Mouse (Mus musculus): ENCODE results near the gene Mycbpap. TPM values are rescaled to one million over a fixed set of nuclear protein-coding genes. Genes with fewer than 3 reads are reported as not detected.
A peak's percentile ranks its signal among the peaks of the same experiment; 100 is the strongest.

Mycbpap gene
- total RNA-seq, 2 experiments from 2014 or later: 1.4 to 1.6 TPM

DNA sequence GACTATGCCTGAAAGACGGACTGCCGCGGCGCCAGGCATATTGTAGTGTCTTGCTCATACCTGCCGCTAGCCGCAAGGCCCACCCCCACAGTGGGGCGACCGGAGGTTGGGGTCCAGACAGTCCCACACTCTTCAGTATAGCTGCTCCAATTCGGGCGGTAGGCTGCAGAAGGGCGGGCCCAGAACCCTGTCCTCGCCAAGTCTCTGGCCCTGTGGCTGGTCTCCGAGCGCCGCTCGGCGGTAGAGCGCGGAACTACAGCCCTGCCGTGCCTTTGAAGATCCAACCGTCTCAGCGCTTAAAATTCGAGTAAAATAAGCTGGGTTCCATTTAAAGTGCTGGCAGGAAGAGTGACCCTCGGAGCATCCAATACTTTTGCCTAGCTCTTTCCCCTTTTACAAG is 35.5 kb downstream of the Mycbpap start, which contains the start of gene Spata20:
Gene Spata20 (minus strand): TSS at position 179 of the 400 bp plus-strand sequence.
- DNase-seq (ENCODE audit: extremely low spot score in 1 of 2, low spot score in 2 of 2): peak; percentile 86 to 87
- intact Hi-C loops (cut with DNase I): loop anchor here (5.0 kb wide), 4 partner anchors 64 to 354 kb away; no protein-coding TSS in a partner anchor

DNA sequence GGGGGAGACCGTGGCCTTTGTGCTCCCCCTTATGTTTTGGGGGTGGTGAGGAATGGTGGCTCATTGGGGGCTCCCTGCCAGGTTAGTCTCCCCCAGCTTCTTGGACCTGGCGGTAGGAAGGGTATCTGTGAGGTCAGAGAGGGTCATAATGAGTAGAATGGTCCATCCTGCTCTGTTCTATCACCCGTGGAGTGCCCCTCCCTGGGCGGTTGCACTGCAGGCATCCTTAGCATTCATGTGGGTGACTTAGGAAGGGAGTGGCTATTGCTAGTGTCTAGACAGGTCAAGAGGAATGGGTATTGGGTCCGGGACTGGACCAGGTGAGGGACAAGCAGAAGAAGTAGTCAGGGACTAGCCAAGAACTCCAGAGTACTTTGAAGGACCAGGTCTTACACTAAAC is 36.3 kb downstream of the Mycbpap start:
- DNase-seq (ENCODE audit: extremely low spot score in 1 of 2, low spot score in 2 of 2): no peak
- intact Hi-C loops (cut with DNase I): loop anchor here (5.0 kb wide), 4 partner anchors 63 to 353 kb away; no protein-coding TSS in a partner anchor

DNA sequence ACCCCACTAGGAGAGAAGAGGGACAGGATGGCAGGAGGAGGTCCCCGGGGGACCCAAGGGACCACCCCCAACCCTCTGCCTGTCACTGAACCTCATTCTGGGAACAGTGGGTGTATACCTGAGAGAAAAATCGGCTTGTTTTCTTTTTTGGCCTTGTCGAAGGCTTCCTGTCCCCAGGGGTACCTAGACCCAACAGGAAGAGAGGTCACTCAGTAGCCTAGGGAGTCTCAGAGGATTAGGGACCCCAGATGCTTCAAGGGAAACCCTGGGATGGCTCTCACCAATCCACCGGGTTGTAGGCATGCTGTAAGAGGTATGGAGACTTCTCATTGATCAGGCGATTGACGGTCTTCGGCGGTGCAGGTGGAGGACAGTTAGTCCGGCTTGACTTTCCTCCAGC is 36.9 kb downstream of the Mycbpap start:
- DNase-seq (ENCODE audit: extremely low spot score in 1 of 2, low spot score in 2 of 2): no peak
- intact Hi-C loops (cut with DNase I): loop anchor here (5.0 kb wide), 4 partner anchors 62 to 352 kb away; no protein-coding TSS in a partner anchor

DNA sequence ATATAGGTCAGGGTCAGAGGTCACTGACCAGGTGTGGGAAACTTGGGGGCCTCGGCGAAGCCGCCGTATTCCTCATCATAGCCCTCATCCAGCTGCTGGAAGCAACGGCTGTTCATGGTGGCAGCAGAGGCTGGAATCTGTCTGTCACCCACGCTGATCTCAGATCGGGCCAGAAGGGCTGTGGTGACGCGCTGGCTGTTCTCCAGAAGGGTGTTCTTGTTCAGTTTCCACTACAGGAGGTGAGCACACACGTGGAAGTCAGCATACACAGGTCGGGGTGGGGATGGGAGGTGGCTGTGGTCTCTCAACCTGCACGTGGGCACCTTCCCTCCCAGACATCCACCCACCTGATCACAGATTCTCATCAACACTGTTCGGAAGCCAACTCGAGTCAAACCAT is 37.6 kb downstream of the Mycbpap start:
- DNase-seq (ENCODE audit: extremely low spot score in 1 of 2, low spot score in 2 of 2): no peak
- intact Hi-C loops (cut with DNase I): no loop called here

DNA sequence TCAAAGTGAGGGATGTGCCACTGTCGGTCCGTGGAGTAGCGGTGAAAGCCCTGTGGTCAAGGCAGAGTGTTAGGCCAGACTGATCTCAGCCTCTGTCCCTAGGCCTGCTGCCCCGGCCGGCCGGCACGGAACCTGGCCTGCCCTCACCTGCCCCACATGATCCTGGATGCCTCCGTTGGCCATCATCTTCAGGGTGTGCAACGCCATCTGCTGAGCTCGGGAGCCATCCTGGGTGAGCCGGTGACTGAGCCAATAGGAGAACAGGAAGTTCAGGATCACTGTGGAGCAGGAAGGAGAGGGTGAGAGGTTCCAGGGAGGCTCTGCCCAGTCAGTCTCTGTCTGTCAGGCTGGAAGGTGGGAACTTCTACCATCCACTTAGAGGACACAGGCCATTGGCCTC is 38.1 kb downstream of the Mycbpap start:
- DNase-seq (ENCODE audit: extremely low spot score in 1 of 2, low spot score in 2 of 2): no peak
- intact Hi-C loops (cut with DNase I): no loop called here

DNA sequence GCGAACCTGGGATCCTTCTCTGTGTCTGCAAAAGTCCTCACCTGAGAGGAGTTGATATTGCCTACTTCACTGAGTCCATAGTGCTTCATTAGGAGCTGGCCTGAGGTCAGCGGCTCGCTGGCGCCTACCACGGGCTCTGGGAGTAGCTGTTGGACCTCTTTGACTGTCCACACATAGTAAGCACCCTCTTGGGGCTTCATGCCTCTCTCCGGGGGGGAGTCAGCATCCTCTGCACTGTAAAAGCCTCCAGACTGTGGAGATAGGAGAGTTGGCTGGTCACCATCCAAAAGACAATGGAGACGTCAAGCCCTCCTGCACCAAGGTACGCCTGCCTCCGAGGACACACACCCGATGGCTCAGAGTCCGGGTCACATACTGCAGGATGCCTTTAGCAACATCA is 38.8 kb downstream of the Mycbpap start:
- DNase-seq (ENCODE audit: extremely low spot score in 1 of 2, low spot score in 2 of 2): no peak
- intact Hi-C loops (cut with DNase I): no loop called here

DNA sequence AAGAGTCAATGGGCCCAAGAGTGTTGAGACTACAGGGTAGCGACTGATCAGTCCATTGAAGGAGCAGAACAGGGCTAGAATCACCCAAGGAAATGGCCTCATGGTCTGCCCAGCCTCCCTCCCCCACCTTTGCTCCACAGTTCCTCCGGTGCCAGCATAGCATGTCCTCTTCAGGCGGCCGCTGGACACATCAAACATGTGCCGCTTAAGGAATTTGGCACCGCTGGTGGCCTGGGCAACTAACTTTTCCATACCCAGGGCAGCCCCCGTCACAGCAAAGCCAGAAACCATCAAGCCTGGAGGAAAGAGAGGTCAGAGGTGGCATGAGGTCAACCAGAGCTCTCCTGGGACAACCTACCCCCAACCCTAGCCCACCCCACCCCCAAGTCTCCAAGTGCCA is 39.6 kb downstream of the Mycbpap start:
- intact Hi-C loops (cut with DNase I): no loop called here

DNA sequence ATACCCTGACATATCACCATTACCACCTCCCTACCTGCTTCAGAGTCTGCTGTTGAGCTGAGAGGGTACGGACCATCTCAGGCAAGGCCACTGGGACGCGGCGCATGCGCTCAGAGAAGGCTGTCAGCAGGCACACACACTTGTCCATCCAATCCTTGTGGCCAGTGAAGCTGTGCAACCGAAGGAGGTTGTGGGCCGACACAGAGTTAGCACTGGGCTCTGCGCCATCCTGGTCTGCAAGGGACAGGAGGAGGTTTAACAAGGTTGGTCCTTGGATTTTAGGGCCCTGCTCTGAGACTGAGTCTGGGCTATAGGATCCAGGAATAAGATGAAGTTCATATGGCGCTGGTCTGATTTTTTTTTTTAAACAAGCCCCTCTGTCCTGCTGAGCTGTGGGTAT is 41.2 kb downstream of the Mycbpap start:
- no peak for DNase-seq (ENCODE audit: extremely low spot score in 1 of 2, low spot score in 2 of 2)
- intact Hi-C loops (cut with DNase I): no loop called here

More for the DNA sequence above, 39.6 kb downstream of the Mycbpap start:
- no peak for DNase-seq (ENCODE audit: extremely low spot score in 1 of 2, low spot score in 2 of 2)

DNA sequence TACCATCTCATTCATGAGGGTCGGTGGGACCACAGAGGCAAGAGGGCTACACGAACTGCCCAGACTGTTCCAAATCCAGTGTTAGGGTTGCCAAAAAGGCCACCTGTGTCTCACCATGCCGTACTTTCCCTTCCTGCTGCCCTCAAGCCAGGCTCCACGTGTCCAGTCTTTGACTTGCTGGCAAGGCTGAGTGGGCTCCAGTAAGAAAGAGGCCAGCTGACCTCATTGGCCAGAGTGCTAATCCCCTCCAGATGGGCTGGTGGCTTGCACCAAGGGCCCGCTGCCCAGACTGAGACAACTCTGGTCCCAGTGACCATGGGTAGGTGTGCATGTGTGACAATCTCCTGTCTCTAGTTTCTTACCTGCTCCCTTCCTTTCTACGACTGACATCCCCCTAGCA is 43.9 kb downstream of the Mycbpap start:
- no peak for DNase-seq (ENCODE audit: extremely low spot score in 1 of 2, low spot score in 2 of 2)
- intact Hi-C loops (cut with DNase I): no loop called here

DNA sequence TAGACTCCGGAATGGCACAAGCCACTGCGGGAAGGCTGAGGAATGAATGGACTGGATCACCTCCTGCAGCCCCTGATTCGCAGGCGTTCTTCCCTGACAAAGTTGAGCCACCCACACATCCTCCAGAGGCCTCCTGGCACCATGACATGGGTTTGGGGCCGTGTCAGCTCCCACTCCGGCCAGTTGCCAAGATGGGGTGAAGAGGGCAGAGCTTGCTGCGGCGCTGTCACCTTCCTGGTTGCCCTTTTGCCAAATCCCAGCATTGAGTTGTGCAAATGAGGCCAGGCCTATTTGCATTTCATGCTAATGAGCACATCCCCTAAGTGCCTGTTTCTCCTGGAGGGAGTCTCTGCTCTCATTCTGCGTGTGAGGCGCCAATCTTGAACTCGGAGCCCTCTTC is 45.8 kb downstream of the Mycbpap start:
- DNase-seq (ENCODE audit: extremely low spot score in 1 of 2, low spot score in 2 of 2): peak in 1 of 2 experiments; percentile 61
- intact Hi-C loops (cut with DNase I): no loop called here

DNA sequence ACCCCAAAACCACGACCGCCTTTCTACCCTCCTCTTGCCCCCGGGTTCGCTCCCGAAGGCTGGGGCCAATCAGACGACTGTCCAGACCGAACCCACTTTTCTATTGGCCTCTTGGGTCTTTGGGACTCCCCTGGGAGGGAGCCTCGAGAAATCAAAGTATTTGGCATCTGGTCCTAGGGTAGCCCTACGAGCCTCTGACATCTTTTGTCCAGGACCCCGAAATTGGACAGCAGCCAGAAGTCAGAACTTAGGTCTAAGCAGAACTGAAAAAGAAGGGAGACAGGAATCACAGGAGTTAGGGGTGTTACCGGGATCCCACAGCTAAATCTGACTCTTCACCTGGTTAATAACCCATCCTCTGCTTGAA is 47.0 kb downstream of the Mycbpap start:
- intact Hi-C loops (cut with DNase I): loop anchor here (5.0 kb wide), 2 partner anchors 52 to 132 kb away; no protein-coding TSS in a partner anchor
- DNase-seq (ENCODE audit: extremely low spot score in 1 of 2, low spot score in 2 of 2): no peak

DNA sequence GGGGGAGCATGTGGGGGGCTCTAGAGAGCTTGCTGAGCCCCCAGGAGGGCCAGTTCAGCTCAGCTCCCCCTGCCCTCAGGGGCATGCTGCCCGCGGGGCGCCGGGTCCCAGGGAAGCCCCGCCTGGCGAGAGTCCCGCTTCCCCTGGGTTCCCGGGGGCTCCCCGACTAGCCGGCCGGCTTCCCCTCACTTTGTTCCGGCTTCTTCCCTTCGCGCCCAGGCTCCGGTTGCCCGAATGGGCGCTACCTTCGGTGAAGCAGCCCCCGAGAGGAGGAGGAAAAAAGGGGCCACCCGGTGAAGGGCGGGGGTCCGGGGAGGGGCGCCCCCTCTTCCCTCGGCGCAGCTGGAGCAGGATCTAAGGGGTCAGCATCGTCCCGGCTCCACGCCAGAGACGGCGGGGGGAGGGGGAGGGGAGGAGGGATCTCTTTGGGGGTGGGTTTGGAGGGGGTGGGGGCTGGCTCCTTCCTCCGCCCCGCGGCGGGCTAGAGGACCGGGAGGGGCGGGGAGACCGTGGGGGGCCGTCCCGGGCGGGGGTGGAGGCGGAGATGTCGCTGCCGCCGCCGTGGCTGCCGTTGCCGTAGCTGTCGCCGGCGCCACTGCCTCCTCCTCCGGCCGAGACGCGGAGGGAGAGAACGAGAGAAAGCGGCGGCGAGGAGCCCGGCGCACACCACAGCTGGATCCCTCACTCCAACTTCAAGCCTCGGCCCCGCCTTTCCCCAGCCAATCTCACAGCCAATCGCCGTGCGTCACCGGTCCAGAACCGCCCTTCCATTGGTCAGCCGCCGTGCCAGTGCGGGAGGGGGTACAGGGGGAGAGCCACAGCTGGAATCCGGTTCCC is 47.6 kb downstream of the Mycbpap start, which contains the start of gene Cacna1g:
Gene Cacna1g (minus strand): TSS at position 492 of the 837 bp plus-strand sequence.
- DNase-seq (ENCODE audit: extremely low spot score in 1 of 2, low spot score in 2 of 2): peak; percentile 88 to 94
- intact Hi-C loops (cut with DNase I): loop anchor here (5.0 kb wide), 2 partner anchors 52 to 132 kb away; no protein-coding TSS in a partner anchor

DNA sequence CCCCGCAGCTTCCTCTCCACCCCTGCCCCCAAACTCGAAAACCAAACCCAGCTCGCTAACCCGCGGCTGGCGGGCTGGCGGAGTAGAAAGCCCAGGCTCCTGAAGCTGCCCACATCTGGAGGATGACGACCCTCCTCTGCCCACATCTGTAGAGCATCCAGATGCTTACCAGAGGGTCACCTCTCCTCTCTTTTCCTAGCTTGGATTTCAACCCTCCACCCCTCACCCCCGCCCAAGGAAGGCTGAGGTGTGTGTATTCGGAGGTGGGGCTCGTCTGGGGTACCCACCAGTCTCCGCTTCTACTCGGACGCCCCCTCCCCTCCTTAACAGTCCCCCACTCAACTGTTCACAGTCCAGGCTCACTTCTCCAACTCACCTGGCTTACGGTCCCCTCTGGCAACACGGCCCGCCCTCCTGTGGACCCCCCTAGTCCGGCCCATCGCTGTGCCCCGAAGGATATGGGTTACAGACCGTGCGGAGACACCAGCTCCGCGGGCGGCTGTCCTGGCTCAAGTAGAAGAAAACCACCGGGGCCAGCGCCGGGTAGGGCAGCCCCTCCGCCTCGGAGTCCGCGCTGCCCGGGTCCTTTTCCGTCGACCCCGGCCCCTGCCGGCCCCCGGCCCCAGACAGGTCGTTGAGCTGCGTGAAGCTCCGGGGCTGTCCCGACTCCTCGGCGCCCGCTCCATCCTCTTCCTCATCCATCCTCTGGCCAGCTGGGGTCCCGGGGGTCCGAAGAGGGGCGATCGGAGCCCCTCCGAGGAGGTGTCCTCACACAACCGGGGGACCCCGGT is 48.4 kb downstream of the Mycbpap start:
- intact Hi-C loops (cut with DNase I): loop anchor here (5.0 kb wide), 2 partner anchors 51 to 131 kb away; no protein-coding TSS in a partner anchor
- peak in 1 of 2 experiments; percentile 55 for DNase-seq (ENCODE audit: extremely low spot score in 1 of 2, low spot score in 2 of 2)

DNA sequence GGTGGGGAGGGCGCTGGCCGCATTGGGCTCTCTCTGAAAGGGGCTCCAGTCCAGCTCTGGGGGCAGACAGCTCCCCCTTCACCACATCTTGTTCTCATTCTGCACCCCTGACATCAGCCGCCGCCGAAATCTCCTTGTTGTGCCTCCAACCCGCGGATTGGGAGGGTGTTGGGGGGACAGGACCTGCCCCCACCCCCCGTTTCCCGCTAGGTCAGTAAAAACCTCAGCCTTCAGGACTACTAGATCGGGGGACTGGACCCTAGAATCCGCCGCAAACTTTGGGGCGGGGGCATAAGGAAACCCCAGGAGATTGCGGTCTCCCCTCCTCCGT is 49.0 kb downstream of the Mycbpap start:
- DNase-seq (ENCODE audit: extremely low spot score in 1 of 2, low spot score in 2 of 2): peak in 1 of 2 experiments; percentile 55
- intact Hi-C loops (cut with DNase I): loop anchor here (5.0 kb wide), 2 partner anchors 50 to 130 kb away; no protein-coding TSS in a partner anchor

DNA sequence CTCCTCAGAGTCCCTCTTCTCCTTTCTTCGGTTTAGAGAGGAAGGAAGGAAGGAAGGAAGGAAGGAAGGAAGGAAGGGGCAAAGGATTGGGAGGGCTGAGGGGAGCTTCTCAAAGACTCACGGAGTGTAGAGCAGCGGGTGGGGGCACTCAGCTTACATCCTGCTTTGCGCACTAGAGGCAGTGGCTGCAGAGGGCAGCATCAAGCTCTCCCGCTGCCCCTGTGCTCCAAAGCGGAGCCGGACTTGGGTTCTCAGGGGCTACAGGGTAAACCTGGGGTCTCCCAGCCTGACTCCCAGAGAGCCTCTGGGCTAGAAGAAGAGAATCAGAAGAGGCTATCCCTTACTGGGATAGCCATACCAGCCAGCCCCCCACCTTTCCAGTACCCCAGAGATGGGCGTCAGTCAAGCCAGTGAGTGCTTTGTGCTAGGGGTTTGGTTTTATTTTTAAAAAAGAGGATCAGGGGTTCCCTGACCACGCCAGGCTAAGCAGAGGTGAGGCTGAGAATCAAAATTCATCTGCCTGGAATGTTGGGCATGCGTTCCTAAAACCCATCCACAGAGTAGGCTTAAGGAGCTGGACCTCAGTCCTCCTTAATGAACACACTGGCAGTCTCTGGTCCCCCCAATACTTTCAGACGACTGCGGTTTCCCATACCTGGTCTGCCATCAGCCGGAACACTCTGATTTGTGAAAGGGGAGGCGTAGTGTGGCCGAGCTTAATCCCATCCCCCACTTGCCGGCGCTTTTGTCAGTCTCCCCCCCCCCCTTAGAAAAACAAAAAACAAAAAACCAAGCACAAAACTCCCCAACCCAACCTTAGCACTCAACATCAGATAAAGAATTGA is 49.6 kb downstream of the Mycbpap start:
- DNase-seq (ENCODE audit: extremely low spot score in 1 of 2, low spot score in 2 of 2): no peak
- intact Hi-C loops (cut with DNase I): loop anchor here (5.0 kb wide), 2 partner anchors 50 to 130 kb away; no protein-coding TSS in a partner anchor

DNA sequence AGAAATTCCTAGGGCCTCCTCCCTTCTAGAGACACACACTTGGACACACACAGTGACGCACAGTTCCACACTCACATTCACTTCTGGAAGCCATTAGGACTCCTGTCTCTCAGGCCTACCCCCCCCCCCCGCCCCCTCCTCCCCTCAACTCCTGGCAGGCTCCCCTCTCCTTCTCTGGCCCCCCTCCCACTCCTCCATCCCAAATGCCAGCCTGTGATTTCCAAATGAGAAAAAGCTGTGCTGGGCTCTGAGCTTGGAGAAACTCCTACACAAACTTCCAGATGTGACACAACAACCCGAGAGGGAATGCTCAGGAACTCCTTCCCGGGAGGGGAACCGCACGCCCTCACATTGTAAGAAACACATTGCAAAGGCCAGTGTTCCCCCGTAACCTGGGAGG is 51.2 kb downstream of the Mycbpap start:
- intact Hi-C loops (cut with DNase I): loop anchor here (5.0 kb wide), 2 partner anchors 48 to 128 kb away; no protein-coding TSS in a partner anchor

DNA sequence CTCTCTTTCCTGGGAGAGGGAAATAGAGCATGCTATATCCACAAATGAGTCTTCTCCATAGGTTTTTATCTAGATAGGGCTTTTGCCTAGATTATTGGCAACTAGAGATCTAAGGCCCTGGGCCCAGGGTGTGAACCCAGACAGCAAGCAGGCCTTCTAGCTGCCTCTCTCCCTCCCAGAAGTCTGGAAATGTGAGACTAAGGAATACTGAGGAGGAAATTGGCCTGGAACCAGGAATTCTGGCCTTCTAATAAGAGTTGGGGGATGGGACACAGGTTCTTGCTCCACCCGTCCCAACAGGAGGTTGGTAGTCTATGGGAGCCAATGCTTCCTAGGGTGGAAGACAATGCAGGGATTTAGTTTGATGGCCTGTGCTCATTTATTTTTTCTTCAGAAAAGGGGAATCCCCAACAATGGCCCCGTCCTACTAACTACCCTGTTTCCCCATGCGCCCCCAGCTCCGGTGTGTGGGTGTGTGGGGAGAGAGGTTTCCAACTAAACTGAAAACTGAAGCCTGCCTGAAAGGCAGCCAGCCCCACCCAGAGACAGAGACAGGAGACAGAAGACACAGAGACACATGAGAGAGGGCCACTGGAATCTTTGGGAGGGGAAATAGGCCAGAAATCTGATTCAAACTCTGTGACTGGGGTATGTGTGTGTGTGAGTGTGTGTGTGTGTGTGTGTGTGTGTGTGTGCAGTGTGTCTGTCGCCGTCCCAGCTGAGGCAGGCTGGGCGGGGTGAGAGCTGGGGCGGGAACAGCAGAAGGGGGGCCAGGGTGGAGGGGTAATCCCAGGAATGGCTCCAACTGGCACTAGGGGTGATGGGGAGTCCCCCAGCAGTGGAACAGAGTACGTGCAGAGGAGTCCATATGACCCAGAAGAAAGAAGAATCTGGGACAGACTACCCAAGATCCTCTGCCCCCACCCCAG is 52.1 kb downstream of the Mycbpap start:
- DNase-seq (ENCODE audit: extremely low spot score in 1 of 2, low spot score in 2 of 2): no peak
- intact Hi-C loops (cut with DNase I): loop anchor here (5.0 kb wide), 2 partner anchors 47 to 127 kb away; no protein-coding TSS in a partner anchor

More for the DNA sequence above, 51.2 kb downstream of the Mycbpap start:
- DNase-seq (ENCODE audit: extremely low spot score in 1 of 2, low spot score in 2 of 2): no peak
